Mouse (Mus musculus) left cerebral cortex, postnatal 4 days (tissue): ENCODE data around the gene Hoxd3. TPM values are rescaled to one million over a fixed set of nuclear protein-coding genes. Genes with fewer than 3 reads are reported as not detected.

ENCODE experiments used
- DNase-seq: peaks from one replicate; pipeline ENCODE4 v3.0.0-alpha.2; 2022
- intact Hi-C: fragments of 180-260 bp; cut with DNase I; formaldehyde crosslinking; loops from one replicate; pipeline ENCODE4 v1.15.1; 2025
- microRNA-seq: library from miRNA; unstranded; fragments of <30 nt; microRNA quantifications from one replicate; pipeline ENCODE4 v1.2.0, GENCODE M21; 2022
- total RNA-seq, 2 experiments: library from RNA; stranded (reverse); gene quantifications; 2 replicates each; pipeline ENCODE4 v1.2.3; 2021

Gene Hoxd3
- total RNA-seq, 2 experiments from 2014 or later = not detected

GRCm38 (mm10) chr2:74761941-74762340, 50.2 kb downstream of the Hoxd3 start:
- DNase-seq = no peak

GRCm38 (mm10) chr2:74762522-74763244, 51.0 kb downstream of the Hoxd3 start, which contains the start of gene Hoxd1:
Gene Hoxd1, plus strand, starts transcription at chr2:74762980.
- intact Hi-C loops = no loop called here
- DNase-seq = peak; percentile 18

More at GRCm38 (mm10) chr2:74761941-74762340, 50.2 kb downstream of the Hoxd3 start:
- intact Hi-C loops = no loop called here

- no peak for DNase-seq
- intact Hi-C loops = no loop called here
Observed at GRCm38 (mm10) chr2:74763245-74763735, 51.6 kb downstream of the Hoxd3 start.

- intact Hi-C loops = no loop called here
- no peak for DNase-seq
Observed at GRCm38 (mm10) chr2:74763976-74764375, 52.2 kb downstream of the Hoxd3 start.

GRCm38 (mm10) chr2:74774359-74774758, 62.6 kb downstream of the Hoxd3 start:
- DNase-seq = no peak
- intact Hi-C loops = no loop called here

GRCm38 (mm10) chr2:74777536-74778275, 66.0 kb downstream of the Hoxd3 start:
- no peak for DNase-seq
- intact Hi-C loops = no loop called here

GRCm38 (mm10) chr2:74781386-74781785, 69.7 kb downstream of the Hoxd3 start:
- intact Hi-C loops = no loop called here

GRCm38 (mm10) chr2:74795531-74795930, 83.8 kb downstream of the Hoxd3 start:
- intact Hi-C loops = no loop called here
- peak; percentile 8 for DNase-seq

More at GRCm38 (mm10) chr2:74781386-74781785, 69.7 kb downstream of the Hoxd3 start:
- no peak for DNase-seq

Small RNAs within 50 kb of the gene (microRNA-seq; reads per million reads assigned to microRNA genes)
- gene Gm44463 (not detected), gene Mir10b (64.7 reads per million, percentile 47 among the genes with 10 or more reads in this experiment)

Other genes starting within 250 kb of the Hoxd3 start
- gene Lnpk, start 132.5 kb upstream of the Hoxd3 start, total RNA-seq = 10 to 100 TPM; 57.6 to 61.4 TPM
- not detected for gene Evx2, start 52.4 kb upstream of the Hoxd3 start, total RNA-seq
- gene Hoxd13, start 43.6 kb upstream of the Hoxd3 start, total RNA-seq = not detected
- not detected for gene Hoxd12, start 36.9 kb upstream of the Hoxd3 start, total RNA-seq
- not detected for gene Hoxd11, start 32.4 kb upstream of the Hoxd3 start, total RNA-seq
- not detected for gene Hoxd10, start 20.0 kb upstream of the Hoxd3 start, total RNA-seq
- gene Hoxd9, start 14.2 kb upstream of the Hoxd3 start, total RNA-seq = not detected
- under 1 TPM; 0.22 to 0.76 TPM for gene Hoxd8, start 7.3 kb upstream of the Hoxd3 start, total RNA-seq
- not detected for gene Hoxd4, start within 50 bp of the Hoxd3 start, total RNA-seq
- not detected for gene Gm28230, start 14.8 kb downstream of the Hoxd3 start, total RNA-seq
- not detected for gene Hoxd1, start 51.1 kb downstream of the Hoxd3 start, total RNA-seq
- 10 to 100 TPM; 67.5 to 68.4 TPM for gene Mtx2, start 113.9 kb downstream of the Hoxd3 start, total RNA-seq